Mouse (Mus musculus) megakaryocyte progenitor cell, adult 5-6 weeks (primary cell): ENCODE results near the gene Exoc3l. TPM values are rescaled to one million over a fixed set of nuclear protein-coding genes. Genes with fewer than 3 reads are reported as not detected.

Experiments used
- ATAC-seq: replicated peaks from 2 replicates; pipeline ENCODE4 v1.8.0; 2016; ENCODE audit warnings: mild to moderate bottlenecking, moderate TSS enrichment, inconsistent platforms; ENCODE audit not compliant: poor library complexity
- total RNA-seq, 2 experiments: library from RNA; stranded (forward) in 1 of 2; stranded (reverse) in 1 of 2; fragments of 157-497, 149-512 nt in 1 of 2; fragments of 200-1000 nt in 1 of 2; gene quantifications; 2 replicates each; pipeline versions ENCODE4 v1.2.3 to v1.2.4; 2015 to 2017

Gene Exoc3l
- total RNA-seq, 2 experiments from 2014 or later: 0.52 to 1.6 TPM

- ATAC-seq: no peak
These were observed 19.3 kb upstream of the Exoc3l start for GRCm38 (mm10) chr8:105315073-105315769.

DNA sequence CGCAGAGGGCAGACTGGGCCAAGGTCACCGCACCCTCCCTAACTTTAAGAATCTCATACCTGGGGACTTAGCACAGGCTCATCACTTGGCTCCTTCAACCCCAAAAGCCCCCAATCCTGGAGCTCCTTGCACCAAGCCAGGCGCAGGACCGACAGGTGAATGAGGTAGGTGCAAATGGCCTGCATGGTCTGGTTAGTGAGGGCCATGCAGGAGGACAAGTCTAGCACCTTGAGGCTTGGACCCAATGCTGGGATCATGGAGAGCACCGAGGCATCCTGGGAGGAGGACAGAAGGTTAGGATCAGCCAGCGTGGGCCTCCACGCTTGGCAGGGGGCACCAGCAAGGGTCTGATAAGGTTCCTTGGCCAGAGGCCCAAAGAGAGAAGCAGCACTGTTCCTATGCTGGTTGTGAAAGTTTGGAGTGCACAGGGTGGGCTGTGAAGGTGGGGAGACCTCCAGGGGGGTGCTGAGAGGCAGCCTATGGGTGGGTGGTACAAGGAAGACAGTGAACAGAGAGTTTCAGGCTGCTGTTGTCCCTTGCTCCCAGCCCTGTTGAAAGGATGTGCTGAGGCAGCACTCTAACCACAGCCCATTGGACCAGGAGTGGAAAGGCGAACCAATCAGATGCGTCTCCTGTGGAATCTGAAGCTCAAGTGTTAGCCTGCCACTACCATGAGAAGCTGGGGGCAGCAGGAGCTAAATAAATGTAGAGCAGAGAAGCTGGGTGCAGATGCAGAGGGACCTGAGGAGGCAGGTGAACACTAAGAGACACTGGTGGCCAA is 17.9 kb upstream of the Exoc3l start:
- ATAC-seq: peak; percentile 18

GRCm38 (mm10) chr8:105312891-105313481 is 17.1 kb upstream of the Exoc3l start:
- ATAC-seq: peak; percentile 76

- peak; percentile 72 for ATAC-seq
These were observed 15.8 kb upstream of the Exoc3l start for GRCm38 (mm10) chr8:105311718-105312117.

DNA sequence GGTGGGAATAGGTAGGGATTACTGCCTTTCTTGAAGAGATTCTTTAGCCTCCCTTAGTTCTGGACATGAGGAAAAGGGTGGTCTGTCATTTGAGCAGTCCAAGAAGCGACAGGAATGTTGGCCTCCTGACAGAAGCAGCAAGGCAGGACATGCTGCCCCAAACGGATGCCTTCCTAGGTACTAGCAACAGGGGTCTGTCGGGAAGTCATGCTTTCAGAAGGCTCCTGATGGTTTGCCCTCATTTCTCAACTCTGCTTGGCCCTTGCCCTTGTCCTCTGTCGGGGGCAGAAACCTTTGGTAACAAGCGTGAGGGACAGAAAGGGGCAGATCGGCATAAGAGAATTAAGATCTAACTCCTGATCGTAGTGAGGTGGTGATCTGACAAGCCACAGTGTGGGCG is 14.2 kb upstream of the Exoc3l start:
- no peak for ATAC-seq

- ATAC-seq: no peak
These were observed 13.4 kb upstream of the Exoc3l start for GRCm38 (mm10) chr8:105309142-105309847.

- ATAC-seq: no peak
These were observed 12.5 kb upstream of the Exoc3l start for GRCm38 (mm10) chr8:105308428-105308827.

- no peak for ATAC-seq
These were observed 11.8 kb upstream of the Exoc3l start for GRCm38 (mm10) chr8:105307670-105308069.

GRCm38 (mm10) chr8:105306146-105306691 is 10.3 kb upstream of the Exoc3l start:
- ATAC-seq: no peak

DNA sequence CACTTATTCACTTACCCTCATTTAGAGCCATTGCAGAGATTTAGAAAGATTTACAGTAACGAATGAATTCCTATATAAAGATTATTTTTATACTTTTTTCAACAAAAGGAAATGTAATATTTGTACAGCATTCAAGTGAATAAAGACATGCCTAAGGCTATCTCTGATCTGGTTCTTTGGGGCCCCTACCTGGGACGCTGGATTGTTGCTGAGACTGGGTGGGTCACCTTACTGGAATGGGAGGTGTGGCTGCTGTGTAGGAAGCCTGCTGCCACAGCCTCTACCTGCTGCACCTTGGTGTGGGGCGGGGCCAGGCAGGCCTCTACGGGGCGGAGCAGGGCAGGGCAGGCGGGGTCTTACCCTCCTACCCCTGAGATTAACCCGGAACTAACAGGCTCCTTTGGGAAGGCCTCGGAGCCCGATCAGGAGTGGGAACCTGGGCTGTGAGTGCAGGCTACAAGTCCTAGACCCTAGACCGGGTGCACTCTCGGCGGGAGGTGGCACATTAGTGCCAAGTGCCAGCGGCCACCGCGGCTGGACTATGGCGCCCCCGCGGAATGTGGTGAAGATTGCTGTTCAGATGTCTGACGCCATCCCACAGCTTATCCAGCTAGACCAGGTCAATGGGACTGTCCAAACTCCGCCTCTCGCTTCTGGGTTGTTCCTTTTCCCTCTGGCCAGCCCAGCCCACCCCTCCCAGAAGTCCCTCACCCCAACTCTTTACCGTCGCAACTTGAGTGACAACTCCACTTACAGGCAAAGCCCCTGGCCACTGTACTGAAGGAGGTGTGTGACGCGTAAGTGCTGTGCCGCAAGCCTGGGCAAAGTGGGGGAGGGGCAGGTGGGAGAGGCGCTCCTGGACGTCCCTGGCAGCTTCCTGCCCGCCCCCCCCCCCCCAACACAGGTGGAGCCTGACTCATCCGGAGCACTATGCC is 9.6 kb upstream of the Exoc3l start, which contains the start of gene Elmo3:
TSS of gene Elmo3 (plus strand) at position 391 of the 935 bp plus-strand sequence.
- peak; percentile 45 for ATAC-seq

GRCm38 (mm10) chr8:105304325-105305210 is 8.7 kb upstream of the Exoc3l start:
- ATAC-seq: peak; percentile 29; the same call in 1 of the 2 replicates

GRCm38 (mm10) chr8:105303874-105304273 is 8.0 kb upstream of the Exoc3l start:
- no peak for ATAC-seq

DNA sequence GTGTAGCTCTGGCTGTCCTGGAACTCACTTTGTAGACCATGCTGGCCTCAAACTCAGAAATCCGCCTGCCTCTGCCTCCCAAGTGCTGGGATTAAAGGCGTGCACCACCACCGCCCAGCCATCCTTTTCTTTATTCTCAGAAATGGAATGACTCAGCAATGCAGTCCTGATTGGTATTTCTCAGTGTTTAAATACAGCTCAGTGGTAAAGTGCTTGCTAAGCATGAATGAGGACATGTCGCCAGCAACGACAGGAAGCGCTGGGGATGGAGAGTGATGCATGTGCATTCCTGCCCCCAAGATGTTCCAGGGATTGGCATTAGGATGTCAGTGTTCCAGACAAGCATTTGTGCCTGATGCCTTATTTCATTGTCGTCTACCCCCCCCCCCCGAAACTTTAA is 7.5 kb upstream of the Exoc3l start:
- ATAC-seq: no peak

DNA sequence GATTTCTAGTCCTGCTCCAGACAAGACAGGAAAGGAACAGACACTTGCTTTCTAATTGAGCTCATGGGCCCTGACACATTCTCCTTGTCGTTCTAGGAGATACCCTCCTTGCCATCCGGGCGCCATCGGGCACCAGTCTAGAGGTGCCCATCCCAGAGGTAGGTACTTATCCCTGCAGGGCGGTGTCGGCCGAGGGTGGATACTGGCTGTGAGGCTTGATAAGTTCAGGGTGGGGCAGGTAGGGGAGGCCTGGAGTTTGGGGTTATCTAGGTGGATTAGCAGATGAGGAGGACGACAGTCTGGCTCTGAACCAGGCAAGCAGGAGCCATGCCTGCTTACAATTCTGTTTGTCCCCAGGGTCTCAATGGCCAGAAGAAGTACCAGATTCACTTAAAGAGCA is 4.1 kb upstream of the Exoc3l start:
- ATAC-seq: peak; percentile 53

- no peak for ATAC-seq
These were observed 2.7 kb upstream of the Exoc3l start for GRCm38 (mm10) chr8:105298351-105299252.

GRCm38 (mm10) chr8:105297511-105298192 is 1.8 kb upstream of the Exoc3l start, which contains the start of gene E2f4:
Gene E2f4, plus strand, starts transcription at chr8:105297663.
- peak; percentile 89 for ATAC-seq

DNA sequence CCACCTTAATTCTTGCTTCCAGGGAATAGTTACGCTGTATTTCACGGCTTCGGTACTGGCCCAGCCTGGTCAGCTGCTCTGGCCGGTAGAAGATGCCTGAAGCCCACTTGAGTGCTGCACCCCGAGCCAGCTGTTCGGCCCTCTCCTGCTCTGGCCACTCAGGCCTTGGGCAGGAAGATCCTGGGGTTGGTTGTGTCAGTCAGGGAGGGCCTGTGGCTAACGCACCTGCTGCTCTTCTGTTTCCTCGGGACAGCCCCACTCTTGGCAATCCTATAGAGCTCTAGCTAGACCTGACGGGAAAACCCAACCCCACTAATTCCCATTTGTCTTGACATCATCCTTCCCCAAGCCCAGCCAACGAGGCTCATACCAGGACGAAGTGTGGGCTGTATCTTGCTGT is 645 bp downstream of the Exoc3l start:
- ATAC-seq: no peak
